Mouse (Mus musculus) cerebellum, adult 2 months (tissue): ENCODE results near the gene Morc4.

Experiments
- CTCF ChIP-seq: fragments of 200-500 bp; IDR thresholded peaks from 2 replicates; pipeline ENCODE4 v1.5.1; 2011; ENCODE audit warnings: low read depth, mild to moderate bottlenecking, control low read depth, low read length, moderate library complexity, borderline replicate concordance; ENCODE audit not compliant: insufficient read depth
- POLR2A ChIP-seq: fragments of 200-500 bp; IDR thresholded peaks from 2 replicates; pipeline ENCODE4 v1.6.1; 2011; ENCODE audit warnings: low read length, control low read depth, borderline replicate concordance; ENCODE audit not compliant: insufficient read depth

DNA sequence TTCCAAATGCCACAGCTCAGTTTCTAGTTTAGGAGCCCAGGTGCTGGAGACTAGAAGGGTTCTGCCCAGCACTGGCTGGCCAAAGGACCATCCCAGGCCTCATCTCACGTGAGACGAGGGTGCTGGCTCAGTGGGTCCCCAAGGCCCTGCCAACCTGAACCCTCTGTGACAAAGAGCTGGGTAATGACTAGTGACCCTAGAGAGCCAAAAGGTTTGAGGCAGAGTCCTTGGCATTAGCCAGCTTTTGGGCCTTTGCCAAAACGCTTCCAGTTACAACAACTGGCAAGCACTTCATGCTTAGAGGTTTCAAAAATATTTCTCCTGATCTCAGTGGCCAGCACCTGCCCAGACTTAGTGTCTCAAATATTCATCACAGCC, 88.4 kb downstream of the Morc4 start:
- TF ChIP-seq CTCF (no peak), POLR2A (no peak)
